Mouse (Mus musculus): ENCODE measurements at regions not wholly inside any gene's neighbourhood (a gene's known extent, or its start where the extent isn't known, plus 50 kb on each side); places are given as distances from the start of the nearest gene placed in this dataset.

DNA sequence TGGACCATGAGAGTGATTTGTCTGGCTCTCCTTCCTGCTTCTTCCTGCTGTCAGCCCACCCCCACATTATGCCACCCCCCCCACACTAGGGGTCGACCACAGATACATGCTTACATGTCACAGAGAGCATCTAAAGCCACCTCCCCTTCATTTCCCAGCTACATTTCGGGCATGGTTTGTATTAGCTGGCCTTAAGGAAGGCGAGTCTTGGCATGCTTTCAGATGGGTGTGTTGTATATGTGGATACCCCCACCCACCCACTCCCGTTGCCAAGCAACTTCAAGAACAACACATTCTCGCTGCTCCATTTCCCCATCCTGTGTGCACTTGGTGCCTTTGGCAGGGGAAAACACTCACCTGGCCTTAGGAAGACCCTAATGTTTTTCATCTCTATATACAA, 612.8 kb upstream of the Clint1 start:
- TF ChIP-seq POLR2A (IDR thresholded peaks at IDR 0.05; ENCODE audit: low read depth, low read length): no peak
- TF ChIP-seq CTCF (IDR thresholded peaks at IDR 0.05; ENCODE audit: extremely low read depth, insufficient read depth, insufficient read length, insufficient replicate concordance): no peak

Data from spleen, adult 2 months (tissue).